ENCODE assay signal across 16 mouse cellular contexts in the genomic region with DNA sequence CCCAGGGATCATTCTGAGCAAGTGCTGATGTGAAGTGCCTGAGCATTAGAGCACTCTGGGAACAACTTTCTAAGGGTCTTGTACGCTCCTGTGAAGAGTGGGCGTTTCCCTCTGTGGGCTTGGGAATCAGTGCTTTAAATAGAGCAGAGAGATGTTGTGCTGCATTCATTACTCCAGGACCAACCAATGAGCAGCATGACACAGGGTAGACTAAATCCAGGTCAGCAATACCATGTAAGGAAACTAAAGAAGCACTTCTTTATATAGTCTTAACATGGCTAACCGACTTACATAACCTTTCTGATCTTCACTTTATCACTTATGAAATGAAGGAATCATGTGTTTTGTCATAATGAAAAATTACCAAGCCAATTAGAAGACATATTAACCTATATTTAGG.
"Had no signal": no experiment of that assay in that cellular context is flagged by ENCODE, and none has a peak within 500 bp of the region (broad histone marks: within the 10 kb centered on the region; RNA-seq: fewer than 3 reads in every experiment).

No protein-coding gene starts in this region.

- H3K27ac ChIP-seq: lung, embryonic 15.5 days; macrophage; midbrain, embryonic 13.5 days; midbrain, embryonic 15.5 days; neural tube, embryonic 12.5 days; stomach, embryonic 15.5 days; stomach, postnatal 0 days had no signal

- H3K27me3 ChIP-seq: lung, embryonic 15.5 days; megakaryocyte, embryonic 14.5 days; midbrain, embryonic 13.5 days; midbrain, embryonic 15.5 days; neural tube, embryonic 12.5 days; stomach, embryonic 15.5 days had no signal

- ATAC-seq: lung, postnatal 0 days; midbrain, embryonic 13.5 days; midbrain, embryonic 15.5 days had no signal

- H3K36me3 ChIP-seq: lung, embryonic 15.5 days; midbrain, embryonic 13.5 days; midbrain, embryonic 15.5 days; neural tube, embryonic 12.5 days; stomach, embryonic 15.5 days had no signal

- H3K9ac ChIP-seq: lung, embryonic 15.5 days; midbrain, embryonic 13.5 days; midbrain, embryonic 15.5 days; neural tube, embryonic 12.5 days; stomach, embryonic 15.5 days had no signal

- H3K4me3 ChIP-seq: lung, embryonic 15.5 days; megakaryocyte, embryonic 14.5 days; midbrain, embryonic 13.5 days; midbrain, embryonic 15.5 days; neural tube, embryonic 12.5 days; stomach, embryonic 15.5 days had no signal

- H3K9me3 ChIP-seq: lung, embryonic 15.5 days; megakaryocyte, embryonic 14.5 days; midbrain, embryonic 13.5 days; midbrain, embryonic 15.5 days; neural tube, embryonic 12.5 days; stomach, embryonic 15.5 days had no signal

- DNase-seq: lung, adult 2 months; lung, postnatal 14 days; lung, postnatal 36 days; right cerebral cortex, postnatal 14 days; thymus, adult 2 months; thymus, postnatal 25 days; thymus, postnatal 4 days had no signal

- H3K4me2 ChIP-seq: lung, embryonic 15.5 days; midbrain, embryonic 13.5 days; midbrain, embryonic 15.5 days; neural tube, embryonic 12.5 days; stomach, embryonic 15.5 days had no signal

- H3K4me1 ChIP-seq: lung, embryonic 15.5 days; megakaryocyte, embryonic 14.5 days; midbrain, embryonic 13.5 days; midbrain, embryonic 15.5 days; neural tube, embryonic 12.5 days; stomach, embryonic 15.5 days had no signal
